Mouse (Mus musculus) v-Abl transformed pro-B cells (cell line): ENCODE measurements around the gene Acpp.

Experiments used
- in situ Hi-C, 2 experiments: fragments of 400-800 bp; cut with MboI; formaldehyde crosslinking; loops; one replicate each; pipeline ENCODE4 v1.15.1; 2025; ENCODE audit not compliant: unreplicated experiment in 2 of 2

Acpp gene

DNA sequence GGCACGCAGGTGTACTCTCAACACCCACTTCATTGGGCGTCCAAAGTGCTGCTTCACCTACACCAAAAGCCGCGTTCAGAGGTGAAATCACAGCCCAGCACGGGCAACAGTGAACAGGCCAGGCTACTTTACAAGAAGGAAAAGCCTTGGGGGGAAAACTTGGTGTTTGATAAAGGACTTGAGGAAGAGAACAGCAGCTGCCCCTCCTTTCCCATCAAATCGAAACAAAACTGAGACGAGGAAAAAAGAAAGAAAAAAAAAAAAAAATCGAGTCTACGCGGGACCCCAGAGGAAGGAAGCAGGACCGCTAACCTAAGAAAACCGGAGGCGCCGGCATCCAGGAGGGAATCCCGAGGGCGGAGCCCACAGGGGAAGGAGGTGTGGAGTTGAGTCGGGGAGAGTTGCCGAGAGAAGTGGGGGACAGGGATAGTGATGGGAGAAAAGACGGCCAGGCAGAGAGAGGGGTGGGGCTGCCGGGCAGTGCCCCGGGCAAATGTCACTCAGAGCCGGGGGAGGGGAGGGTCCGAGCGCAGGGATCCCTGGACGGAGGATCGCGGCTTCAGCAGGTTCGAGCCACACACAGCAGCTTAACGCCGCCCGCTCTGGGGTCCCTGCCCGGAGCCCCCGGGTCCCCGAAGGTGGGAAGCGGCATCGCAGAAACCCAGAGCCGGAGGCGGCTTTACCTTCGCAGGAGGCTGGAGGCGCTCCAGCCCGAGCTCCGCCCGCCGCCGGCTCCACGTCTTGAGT, 75.4 kb downstream of the Acpp start:
- in situ Hi-C loops: loop anchor here in 1 of 2 experiments (25.0 kb wide), 1 partner anchor 800 kb away; no protein-coding TSS in a partner anchor

DNA sequence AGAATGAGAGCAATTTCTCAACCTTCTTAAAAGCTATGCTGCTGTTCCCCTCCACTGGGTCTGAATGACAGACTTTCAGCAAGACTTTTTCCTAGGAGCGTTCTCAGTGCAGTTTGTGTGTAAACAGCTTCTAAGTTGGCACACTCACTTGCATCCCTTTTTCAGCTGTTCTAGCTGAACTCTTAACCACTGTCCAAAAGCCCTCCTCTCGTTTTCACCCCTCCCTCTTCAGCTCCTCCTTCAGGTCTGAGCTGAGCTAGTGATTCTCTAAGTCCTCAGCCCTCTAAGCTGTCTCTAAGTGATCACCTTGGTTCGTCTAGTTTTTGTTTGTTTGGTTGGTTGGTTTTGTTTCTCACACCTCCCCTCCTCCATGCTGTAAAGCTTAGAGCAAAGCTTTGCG, 77.2 kb downstream of the Acpp start:
- in situ Hi-C loops: loop anchor here in 1 of 2 experiments (25.0 kb wide), 1 partner anchor 798 kb away; no protein-coding TSS in a partner anchor

DNA sequence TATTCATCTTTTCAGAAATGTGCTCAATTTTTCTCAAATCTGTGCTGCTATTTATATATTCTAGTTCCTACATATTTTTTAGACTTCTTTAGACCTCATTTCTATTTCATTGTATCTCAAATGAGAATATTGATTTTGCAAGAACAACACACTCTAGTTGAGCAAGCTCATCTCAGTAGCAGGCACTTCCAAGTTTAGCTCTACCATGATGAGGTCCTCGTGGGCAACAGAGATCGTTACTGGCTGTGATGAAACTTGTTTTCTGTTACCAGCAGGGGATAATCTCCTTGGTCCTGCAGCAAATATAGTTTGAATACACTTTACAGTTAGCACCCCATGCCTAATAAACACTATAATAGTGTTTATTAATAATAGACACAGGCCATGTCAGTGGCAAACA, 81.5 kb downstream of the Acpp start:
- in situ Hi-C loops: loop anchor here in 1 of 2 experiments (25.0 kb wide), 1 partner anchor 794 kb away; no protein-coding TSS in a partner anchor

DNA sequence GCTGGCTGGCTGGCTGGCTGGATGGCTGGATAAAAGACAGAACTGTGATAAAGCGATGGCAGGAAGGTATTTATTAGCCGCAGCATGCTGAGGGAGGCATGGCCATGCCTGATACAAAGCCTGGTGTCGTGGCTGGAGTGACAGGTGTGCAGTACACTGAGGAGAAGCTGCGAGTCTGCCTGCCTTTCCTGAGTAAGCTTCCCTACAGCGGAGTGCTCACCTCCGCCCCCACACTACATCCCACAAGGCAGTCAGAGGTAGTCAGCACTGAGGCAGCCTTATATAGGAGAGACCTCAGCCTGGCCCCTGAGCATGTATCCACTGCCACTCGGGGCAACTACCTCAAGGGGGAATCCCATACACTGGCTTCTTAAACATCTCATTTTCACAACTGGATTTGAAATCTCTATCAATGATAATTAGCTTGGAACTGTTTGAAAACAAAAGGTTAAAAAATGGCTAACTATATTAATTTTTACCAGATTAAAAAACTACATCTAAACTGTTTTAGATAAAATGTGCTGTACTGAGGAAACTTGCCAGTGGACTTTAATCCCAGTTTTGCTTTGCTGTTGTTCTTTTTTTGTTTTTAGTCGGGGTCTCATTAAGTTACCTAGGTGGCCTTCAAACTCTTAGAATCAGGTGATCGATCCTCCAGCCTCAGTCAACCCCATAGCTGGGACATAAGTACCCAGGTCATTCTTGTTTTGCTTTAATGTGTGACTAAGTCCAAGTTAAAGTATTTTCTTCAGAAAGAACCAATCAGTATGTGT, 83.0 kb downstream of the Acpp start:
- in situ Hi-C loops: loop anchor here in 1 of 2 experiments (25.0 kb wide), 1 partner anchor 792 kb away; no protein-coding TSS in a partner anchor

DNA sequence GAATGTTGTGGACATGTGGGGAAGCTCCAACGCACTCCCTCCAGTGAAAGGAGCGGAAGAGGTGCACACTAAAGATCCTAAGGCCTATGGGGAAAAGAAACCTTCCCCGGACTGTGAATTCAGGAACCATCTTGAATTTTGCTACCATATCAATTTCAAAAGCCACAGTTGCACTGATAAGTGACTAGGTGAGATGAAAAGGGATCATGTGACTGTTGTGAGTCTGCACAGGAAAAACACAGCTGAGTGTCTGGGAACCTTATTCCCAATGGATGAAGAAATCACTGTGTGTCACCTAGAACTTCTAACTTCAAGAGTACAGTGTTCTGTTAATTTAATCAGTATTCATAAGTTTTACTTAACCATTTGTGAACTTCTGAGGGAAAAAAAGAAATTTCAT, 84.9 kb downstream of the Acpp start:
- in situ Hi-C loops: loop anchor here in 1 of 2 experiments (25.0 kb wide), 1 partner anchor 790 kb away; no protein-coding TSS in a partner anchor

DNA sequence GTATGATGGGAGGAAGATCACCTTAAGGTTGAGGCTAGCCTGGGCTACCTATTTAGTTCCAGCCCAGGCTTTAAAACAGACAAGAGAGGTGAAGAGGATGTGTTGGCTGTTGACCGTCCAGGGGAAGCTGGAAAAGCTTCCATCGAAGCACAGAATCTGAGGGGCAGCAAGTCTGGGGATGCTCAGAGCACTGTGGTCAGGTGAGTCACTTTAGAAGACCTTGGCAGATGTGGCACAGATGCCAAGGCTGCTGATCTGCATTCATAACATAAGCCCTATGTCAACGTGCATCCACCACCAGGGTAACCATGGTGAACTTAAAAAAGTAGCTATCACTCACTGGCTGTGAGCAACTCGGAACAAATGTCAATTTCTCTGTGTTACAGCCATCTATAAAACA, 85.9 kb downstream of the Acpp start:
- in situ Hi-C loops: loop anchor here in 1 of 2 experiments (25.0 kb wide), 1 partner anchor 789 kb away; no protein-coding TSS in a partner anchor

DNA sequence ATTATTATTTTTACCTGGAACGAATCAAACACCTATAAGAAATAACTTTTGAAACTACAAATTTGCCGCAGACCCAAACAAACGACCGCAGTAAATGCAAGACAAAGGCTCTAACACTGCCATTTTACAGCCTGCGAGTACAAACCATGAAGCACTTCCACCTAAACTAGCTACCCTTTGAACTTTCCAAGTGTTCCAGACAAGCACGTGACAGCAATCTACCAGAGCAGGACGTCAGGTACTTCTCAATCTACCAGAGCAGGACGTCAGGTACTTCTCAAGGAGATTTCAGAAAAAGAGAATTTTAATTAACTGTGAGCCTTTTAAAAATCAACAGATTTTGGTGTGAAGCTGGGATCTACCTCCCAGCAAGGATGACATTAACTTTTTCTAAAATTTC, 86.4 kb downstream of the Acpp start:
- in situ Hi-C loops: loop anchor here in 1 of 2 experiments (25.0 kb wide), 1 partner anchor 789 kb away; no protein-coding TSS in a partner anchor

DNA sequence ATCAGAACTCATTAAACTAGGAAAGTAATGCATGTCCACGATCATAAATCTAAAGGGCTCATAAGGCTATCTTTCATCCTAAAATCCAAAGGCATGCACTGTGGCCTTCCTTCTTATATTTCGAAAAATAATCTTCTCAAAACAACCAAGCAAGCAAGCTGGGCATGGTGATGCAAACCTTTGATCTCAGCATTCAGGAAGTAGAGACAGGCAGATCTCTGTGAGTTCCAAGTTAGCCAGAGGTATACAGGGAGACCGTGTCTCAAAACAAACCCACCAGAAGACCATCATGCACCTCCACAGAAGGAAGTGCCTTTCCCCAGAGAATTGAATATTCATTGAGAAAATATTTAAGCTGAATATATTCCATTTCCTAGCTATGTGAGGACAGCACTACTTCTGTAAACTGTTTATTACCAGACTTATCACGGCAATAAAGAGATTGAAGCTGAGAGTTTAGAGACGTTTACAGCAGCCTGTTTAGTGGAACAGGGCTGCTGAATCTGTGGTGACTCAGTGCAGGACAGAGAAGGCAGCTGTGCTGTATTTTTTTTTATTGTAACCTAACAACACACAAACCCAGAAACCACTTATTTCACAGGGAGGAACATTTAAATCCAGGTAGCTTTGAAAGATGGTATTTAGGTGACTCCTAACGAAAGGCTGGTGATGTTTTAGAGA, 90.1 kb downstream of the Acpp start:
- in situ Hi-C loops: loop anchor here in 1 of 2 experiments (25.0 kb wide), 2 partner anchors 510 to 1940 kb away; partner anchors contain the start of gene Ppm1m

DNA sequence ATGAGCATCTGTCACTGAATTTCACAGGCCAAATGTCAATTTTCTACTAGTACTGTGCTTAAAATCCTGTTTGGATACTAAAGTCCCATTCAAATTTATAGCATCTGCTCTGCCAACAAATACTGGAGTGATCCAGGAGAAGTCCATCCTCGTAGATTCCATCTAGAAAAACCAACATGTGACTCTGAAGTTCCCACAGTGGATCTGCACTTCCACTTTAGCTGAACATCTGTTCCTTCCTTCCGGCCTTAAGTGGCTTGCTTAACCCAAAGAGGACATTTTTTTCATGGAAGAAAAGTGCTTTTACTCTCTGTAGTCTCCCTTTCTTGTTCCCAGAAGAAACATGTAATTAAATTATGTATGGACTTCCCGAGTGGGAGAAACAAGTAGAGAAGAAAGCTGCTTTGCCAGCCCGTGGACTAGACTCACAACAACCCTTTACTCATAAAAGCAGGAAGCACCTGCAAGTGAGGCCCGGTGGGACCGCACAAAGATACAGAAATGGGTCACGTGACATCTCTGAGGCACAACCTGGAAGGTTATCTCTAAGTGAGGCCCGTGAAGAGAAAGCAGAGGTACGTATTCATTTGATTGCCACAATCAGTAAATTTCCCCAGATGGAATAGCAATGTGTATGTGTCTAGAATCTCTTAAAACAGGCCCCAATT, 93.6 kb downstream of the Acpp start:
- in situ Hi-C loops: loop anchor here in 1 of 2 experiments (25.0 kb wide), 2 partner anchors 507 to 1943 kb away; partner anchors contain the start of gene Ppm1m

DNA sequence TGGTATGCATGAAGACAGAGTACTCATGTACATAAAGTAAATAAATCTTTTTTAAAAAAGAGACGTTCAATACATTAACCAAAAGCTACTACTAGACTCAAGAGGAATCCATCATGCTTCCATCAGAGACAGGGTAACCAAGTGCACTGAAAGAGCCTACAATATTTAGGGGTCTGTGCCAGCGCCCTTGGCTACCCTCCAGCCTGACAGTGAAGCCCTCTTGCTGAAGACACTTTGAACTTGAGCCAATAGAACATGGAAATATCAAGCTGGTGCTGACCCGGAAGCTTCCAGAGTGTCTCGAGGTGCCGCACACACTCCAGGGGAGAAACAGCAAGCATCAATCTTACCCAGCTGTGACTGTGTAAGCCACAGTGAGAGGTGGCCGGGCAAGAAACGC, 97.4 kb downstream of the Acpp start:
- in situ Hi-C loops: loop anchor here in 1 of 2 experiments (25.0 kb wide), 2 partner anchors 503 to 1947 kb away; partner anchors contain the start of gene Ppm1m

DNA sequence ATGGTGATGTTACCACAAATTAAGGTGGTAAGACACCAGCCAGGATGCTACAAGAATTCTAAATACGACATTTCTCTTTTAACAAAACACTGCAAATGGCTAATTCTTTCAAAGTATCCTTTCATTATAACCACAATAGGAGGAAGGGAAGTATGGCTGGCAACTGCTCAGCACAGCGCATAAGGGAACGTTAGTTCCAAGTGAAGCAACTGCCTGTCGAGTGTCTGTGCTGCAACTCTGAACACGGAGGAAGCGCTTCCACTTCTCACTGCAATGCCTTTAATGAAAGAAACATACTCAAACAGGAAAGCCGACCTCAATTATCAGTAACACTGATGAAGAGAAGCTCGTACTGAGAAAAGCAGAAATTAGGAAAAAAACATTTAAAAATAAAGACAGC, 98.5 kb downstream of the Acpp start:
- in situ Hi-C loops: loop anchor here in 1 of 2 experiments (25.0 kb wide), 2 partner anchors 502 to 1948 kb away; partner anchors contain the start of gene Ppm1m
